Mouse (Mus musculus) kidney, adult 9 months (tissue): ENCODE measurements around the gene Sgpp1.
A peak's percentile ranks its signal among the peaks of the same experiment; 100 is the strongest.
"Not testable (repeated sequence)": the region's sequence is repeated elsewhere in the genome, so short reads cannot be mapped to it uniquely, and the experiment has no call there.

Source experiments
- DNase-seq: peaks from one replicate; pipeline ENCODE4 v3.0.0; 2022

The Sgpp1 gene

GRCm38 (mm10) chr12:75731508-75731907 lies 4.0 kb downstream of the Sgpp1 start:
- DNase-seq: no peak

DNA sequence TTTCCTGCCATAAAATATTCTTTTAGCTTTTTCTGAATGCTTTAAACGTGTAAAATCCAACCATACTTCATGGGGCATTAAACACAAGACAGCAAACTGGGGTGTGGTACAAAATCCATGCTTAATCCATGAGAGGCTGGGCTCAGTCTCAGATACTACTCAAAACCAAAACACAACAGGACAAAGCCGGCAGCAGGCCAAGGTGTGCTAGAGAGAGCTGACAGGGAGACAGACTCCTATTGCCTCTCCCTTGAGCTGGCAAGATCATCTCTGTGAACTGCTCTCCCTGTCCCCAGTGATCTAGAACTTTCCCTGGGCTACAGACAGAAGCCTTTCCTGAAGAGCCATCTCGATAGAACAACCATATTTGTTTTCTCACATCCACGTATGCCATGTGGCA lies 5.1 kb downstream of the Sgpp1 start:
- DNase-seq: peak; percentile 43

- DNase-seq: no peak
These were observed 5.7 kb downstream of the Sgpp1 start for GRCm38 (mm10) chr12:75729876-75730275.

GRCm38 (mm10) chr12:75727333-75728125 lies 8.0 kb downstream of the Sgpp1 start:
- DNase-seq: no peak

DNA sequence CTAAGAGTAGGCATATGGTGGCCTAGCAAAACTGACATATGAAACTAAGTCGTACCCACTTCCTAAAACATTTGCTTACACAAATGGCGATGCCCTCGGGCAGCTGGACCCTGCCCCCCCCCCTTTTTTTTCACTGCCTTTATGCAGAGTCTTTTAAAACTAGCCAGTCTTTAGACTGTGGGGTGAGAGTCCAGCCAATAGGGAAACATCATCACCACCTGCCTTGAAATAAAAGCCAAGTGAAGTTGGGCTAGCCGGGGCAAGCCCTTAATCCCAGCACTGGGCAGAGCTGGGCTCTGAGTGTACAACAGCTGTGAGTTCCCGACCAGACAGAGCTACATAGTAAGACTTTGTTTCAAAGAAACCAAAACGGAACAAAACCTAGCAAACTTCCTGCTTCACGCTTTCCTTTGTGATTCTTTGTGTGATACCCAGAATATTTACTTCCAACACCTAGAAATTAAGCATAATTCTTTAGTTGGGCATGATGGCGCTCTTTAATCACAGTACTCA lies 9.1 kb downstream of the Sgpp1 start:
- DNase-seq: peak; percentile 46

GRCm38 (mm10) chr12:75724621-75725324 lies 10.8 kb downstream of the Sgpp1 start:
- no peak for DNase-seq

DNA sequence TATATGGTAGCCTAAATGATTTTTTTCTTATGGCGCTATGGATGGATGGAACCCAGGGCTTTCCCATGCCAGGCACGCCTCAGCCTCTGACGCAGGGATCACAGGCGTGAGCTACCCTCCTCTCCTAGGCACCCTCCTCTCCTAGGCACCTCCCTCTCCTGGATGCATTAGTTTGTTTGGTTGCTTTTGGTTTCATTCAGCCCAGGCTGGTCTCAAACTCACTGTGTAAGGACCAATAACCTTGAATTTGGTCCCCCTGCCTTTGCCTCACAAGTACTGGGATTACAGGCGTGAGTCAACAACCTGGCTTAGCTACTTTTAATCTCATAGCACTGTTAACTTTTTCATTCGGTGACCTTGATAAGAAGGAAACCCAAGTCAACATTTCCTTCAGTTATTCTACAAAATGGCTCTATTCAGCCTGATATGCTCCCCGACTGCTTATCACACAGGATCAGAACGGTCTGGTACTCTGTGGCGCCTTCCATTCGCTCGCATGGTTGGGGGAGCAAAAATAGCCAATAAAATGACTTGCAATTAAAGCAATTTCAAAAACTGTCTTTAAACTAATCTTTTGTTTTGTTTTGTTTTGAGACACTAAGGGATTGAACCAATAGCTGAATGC lies 11.6 kb downstream of the Sgpp1 start:
- DNase-seq: no peak

DNA sequence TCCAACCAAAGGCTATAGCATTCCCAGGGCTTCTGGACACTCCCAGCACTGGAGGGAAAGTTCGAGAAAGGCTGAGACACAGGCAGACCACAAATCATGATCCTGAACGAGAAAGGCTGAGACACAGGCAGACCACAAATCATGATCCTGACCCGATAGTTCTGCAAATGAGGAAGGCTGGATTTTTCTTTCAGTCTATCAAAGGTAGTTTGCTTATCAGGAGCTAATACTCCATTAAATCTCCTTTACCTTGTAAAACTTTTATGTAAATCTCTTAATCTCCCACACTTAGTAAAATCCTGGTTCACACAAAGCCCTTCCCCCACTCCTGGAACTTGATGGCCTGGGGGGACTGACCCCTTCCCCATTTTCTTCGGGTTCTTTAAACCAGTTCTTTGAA lies 13.6 kb downstream of the Sgpp1 start:
- DNase-seq: no peak

DNA sequence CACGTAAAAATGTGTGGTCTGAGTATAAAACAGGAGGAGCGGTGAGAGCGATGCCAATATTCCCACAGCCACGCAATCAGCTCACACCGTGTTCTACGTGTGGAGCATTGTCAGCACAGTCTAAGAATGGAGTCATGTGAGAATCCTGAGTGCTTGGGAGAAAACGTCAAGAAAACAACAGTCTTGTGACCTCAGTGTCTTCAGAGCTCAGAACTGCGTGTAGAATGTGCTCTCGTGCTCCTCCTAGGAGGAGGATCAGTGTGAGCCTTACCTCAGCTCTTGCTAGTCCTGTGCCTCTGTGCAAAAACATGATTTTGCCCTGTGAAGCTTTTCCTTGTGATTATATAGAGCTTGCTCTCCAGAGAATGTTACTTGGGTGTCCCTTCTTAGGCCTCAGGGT lies 14.5 kb downstream of the Sgpp1 start:
- DNase-seq: peak; percentile 43

- DNase-seq: no peak
These were observed 21.9 kb downstream of the Sgpp1 start for GRCm38 (mm10) chr12:75713596-75713995.

DNA sequence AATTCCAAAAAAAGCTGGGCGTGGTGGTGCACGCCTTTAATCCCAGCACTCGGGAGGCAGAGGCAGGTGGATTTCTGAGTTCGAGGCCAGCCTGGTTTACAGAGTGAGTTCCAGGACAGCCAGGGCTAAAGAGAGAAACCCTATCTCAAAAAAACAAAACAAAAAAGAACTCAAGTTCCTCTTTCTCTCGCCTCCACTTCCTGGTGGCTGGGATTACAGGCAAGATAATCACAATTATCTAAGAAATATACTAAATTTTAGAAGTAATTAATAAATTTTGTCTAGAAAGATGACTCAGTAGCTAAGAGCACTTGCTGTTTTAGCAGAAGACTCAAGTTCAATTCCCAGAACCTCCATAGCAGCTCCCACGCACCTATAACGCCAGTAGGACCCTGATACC lies 22.6 kb downstream of the Sgpp1 start:
- not testable (repeated sequence) for DNase-seq

GRCm38 (mm10) chr12:75710596-75711376 lies 24.7 kb downstream of the Sgpp1 start:
- DNase-seq: no peak

- no peak for DNase-seq
These were observed 26.0 kb downstream of the Sgpp1 start for GRCm38 (mm10) chr12:75709506-75709905.

DNA sequence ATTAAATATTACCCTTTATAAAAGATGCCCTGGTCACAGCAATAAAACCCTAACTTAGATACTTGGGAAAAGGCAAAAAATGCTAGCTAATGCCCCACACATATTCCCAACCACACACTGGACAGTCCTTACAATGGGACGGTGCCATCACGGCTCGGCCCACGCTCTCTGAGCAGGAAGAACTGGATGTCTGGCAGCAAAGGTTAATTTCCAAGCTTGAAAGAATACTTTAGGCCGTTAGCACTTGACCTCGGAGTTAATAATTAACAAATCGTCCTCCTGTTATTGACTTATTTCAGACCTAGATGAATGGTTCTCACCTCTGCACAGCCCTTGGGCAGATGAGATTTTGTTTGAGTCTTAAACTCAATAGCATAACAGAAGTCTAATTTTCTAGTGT lies 28.9 kb downstream of the Sgpp1 start:
- peak; percentile 91 for DNase-seq

DNA sequence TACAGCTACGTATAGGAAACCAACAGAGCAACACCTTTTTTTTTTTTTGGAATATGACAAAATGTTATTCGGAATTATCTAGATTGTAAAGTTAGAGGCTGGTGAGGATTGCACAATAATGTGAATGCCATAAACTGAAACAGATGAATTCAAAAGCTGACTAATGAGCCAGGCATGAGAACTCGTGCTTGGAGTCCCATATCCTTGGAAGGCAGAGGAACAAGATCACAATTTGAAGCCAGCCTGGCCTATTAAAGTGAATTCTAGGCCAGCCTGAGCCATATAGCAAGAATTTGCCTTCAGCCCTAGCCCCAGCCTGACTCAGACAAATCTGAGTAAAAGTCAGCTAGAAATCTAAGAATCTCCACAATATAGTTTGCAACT lies 32.8 kb downstream of the Sgpp1 start:
- no peak for DNase-seq

DNA sequence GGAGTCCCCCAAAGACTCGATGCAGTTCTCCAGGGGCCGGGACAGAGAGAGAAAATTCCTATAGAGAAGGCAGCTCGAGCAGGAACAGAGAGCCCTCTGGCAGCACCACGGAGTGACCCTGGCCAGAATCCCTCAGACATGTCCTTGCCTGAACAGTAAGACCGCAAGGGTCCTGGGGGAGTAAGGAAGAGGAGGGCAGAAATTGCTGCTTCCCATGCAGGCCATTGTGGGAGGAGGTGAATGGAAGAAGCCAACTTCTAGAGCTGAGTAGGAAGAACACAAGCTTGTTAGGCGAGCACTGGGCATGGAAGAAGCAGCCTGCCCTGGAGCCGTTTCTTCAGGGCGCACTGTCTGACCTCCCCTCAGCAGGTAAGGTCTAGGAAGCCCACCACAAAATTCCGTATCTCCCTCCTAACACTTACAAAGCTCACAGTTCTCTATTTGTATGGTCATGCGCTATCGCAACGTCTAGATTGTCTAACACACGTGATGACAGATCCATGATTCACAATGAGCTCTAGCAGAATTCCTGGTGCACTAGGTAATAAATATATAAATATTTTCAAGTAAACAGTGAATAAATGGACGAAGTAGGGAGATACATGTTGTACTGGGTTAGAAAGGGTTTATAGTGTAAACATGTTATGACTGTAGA lies 33.3 kb downstream of the Sgpp1 start:
- DNase-seq: peak; percentile 30

- peak; percentile 78 for DNase-seq
These were observed 34.1 kb downstream of the Sgpp1 start for GRCm38 (mm10) chr12:75701173-75702083.

GRCm38 (mm10) chr12:75698692-75699091 lies 36.8 kb downstream of the Sgpp1 start:
- no peak for DNase-seq

GRCm38 (mm10) chr12:75695845-75696244 lies 39.7 kb downstream of the Sgpp1 start:
- DNase-seq: not testable (repeated sequence)

DNA sequence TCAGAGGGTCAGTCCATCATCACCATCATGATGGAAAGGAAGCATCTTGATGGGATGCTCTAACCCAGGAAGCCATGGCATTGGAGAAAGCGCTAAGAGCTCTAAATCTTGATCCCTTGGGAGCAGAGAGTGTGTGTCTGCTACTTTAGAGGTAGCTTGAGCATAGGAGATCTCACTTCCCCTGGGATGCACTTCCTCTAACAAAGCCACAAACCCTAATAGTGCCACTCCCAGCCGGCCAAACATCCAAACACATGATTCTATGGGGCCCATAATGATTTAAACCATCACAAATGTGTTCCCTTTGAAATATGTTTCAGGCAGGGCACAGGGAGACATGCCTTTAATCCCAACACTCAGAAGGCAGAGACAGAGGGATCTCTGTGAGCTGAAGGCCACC lies 46.5 kb downstream of the Sgpp1 start:
- DNase-seq: no peak

GRCm38 (mm10) chr12:75687314-75687713 lies 48.2 kb downstream of the Sgpp1 start:
- DNase-seq: no peak
